Comparison of ENCODE assay signal across 9 mouse cellular contexts in the genomic region with DNA sequence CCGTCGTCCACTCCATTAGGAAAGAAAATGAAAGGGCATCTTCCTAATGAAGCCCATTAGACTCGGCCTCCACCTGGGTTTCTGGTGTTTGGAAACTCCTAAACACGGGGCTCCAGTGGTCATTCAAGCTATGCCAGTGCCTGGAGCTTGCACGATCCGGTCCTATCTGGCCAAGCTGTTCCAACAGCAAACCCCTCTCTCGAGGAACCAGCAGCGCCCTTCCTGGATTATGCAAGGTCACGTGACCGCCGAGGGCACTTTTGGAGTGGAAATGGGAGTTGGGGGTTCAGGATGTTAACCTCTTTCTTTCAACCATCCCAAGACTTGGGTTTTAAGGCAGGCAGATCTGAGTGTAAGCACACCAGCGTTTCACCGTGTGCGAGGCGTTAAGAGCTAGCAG. TPM values are rescaled to one million over a fixed set of nuclear protein-coding genes. Genes with fewer than 3 reads are reported as not detected.
DNase-seq lines count a peak whose midpoint lies in the region; ATAC-seq and TF ChIP-seq lines count a peak whose summit lies in the region.
"Had no signal": no experiment of that assay in that cellular context is flagged by ENCODE, and none has a peak within 500 bp of the region (broad histone marks: within the 10 kb centered on the region; RNA-seq: fewer than 3 reads in every experiment).

No protein-coding gene starts in this region.

- H3K4me3 ChIP-seq in forebrain, embryonic 10.5 days, result peak overlapping the region; percentile 37
- H3K4me3 ChIP-seq in lung, embryonic 14.5 days (ENCODE audit: low read depth, low read length), result peak overlapping the region; percentile 25; the same call in 1 of the 2 replicates

- H3K27ac ChIP-seq in forebrain, embryonic 10.5 days, result peak overlapping the region; percentile 66
- H3K27ac ChIP-seq in lung, embryonic 14.5 days (ENCODE audit: low read depth), result peak overlapping the region; percentile 63; the same call in 1 of the 2 replicates

- H3K27me3 ChIP-seq in forebrain, embryonic 10.5 days (ENCODE audit: poor library complexity, severe bottlenecking), result no peaks in the 10 kb centered on the region
- H3K27me3 ChIP-seq in lung, embryonic 14.5 days (ENCODE audit: insufficient read depth, low read length), result no peaks in the 10 kb centered on the region

- 10% methylated on average over 15 of the region's 15 CpGs for WGBS in forebrain, embryonic 10.5 days
- 12% methylated on average over 15 of the region's 15 CpGs for WGBS in lung, embryonic 14.5 days

- no peaks in the 10 kb centered on the region for H3K9me3 ChIP-seq in forebrain, embryonic 10.5 days
- no peaks in the 10 kb centered on the region for H3K9me3 ChIP-seq in lung, embryonic 14.5 days (ENCODE audit: low read depth, low read length)

- ATAC-seq in lung, embryonic 14.5 days (ENCODE audit: insufficient read depth), result no peak

- no peak for TF ChIP-seq CTCF in lung, embryonic 14.5 days (IDR thresholded peaks at IDR 0.05; ENCODE audit: low read depth)

- peak; percentile 50 to 60 for DNase-seq in cerebellum, postnatal 14 days
- DNase-seq in cerebellum, adult 9-11 months, result no peak
- DNase-seq in forebrain, embryonic 10.5 days (ENCODE audit: extremely low spot score, low spot score), result peak; percentile 52
- DNase-seq in kidney, adult 11 months, result peak; percentile 83
- peak; percentile 62 for DNase-seq in lung, embryonic 14.5 days
- DNase-seq in retina, postnatal 1 day, result peak; percentile 62
- DNase-seq in c-Kit-positive CD71-positive TER-119-positive erythroid progenitor cells, embryonic 14.5 days (ENCODE audit: low spot score), result no peak
- no peak for DNase-seq in gastrocnemius, adult 8-10 months (ENCODE audit: low spot score in 2 of 2)

- H3K9ac ChIP-seq in lung, embryonic 14.5 days, result peak overlapping the region; percentile 2; the same call in 1 of the 2 replicates

- peak overlapping the region; percentile 57 for H3K4me2 ChIP-seq in lung, embryonic 14.5 days

- peaks cover 10% of the 10 kb centered on the region for H3K36me3 ChIP-seq in forebrain, embryonic 10.5 days (replicated peaks)
- H3K36me3 ChIP-seq in lung, embryonic 14.5 days (ENCODE audit: insufficient read depth), result peaks cover 12% of the 10 kb centered on the region; the same call in 1 of the 2 replicates

- H3K4me1 ChIP-seq in forebrain, embryonic 10.5 days, result peaks cover 100% of the 10 kb centered on the region
- H3K4me1 ChIP-seq in lung, embryonic 14.5 days (ENCODE audit: insufficient read depth), result peaks cover 75% of the 10 kb centered on the region

RNA-seq across cellular contexts. Expression of a gene that starts 7.3 kb away (rescaled TPM):
- 55.7 and 61.4 TPM in 2 replicates for polyA plus RNA-seq in forebrain, embryonic 10.5 days (2016; fragmentation: Nextera tagmentation; extraction: Ambion mirVana)
- 174 and 179 TPM in 2 replicates for polyA plus RNA-seq in lung, embryonic 14.5 days (2014; fragmentation: Nextera tagmentation; extraction: Ambion mirVana)
- 1 to 10 TPM in 1 of 4 experiments, under 1 TPM in 3; 0.17 to 1.3 (median 0.62) TPM for total RNA-seq in gastrocnemius, adult 8-10 months (2022)
- total RNA-seq: hematopoietic stem cell, adult 5-6 weeks had no signal

RNA-seq across cellular contexts. Expression of a gene that starts 8.3 kb away (rescaled TPM):
- polyA plus RNA-seq in forebrain, embryonic 10.5 days (2016; fragmentation: Nextera tagmentation; extraction: Ambion mirVana), result 125 and 133 TPM in 2 replicates
- polyA plus RNA-seq in lung, embryonic 14.5 days (2014; fragmentation: Nextera tagmentation; extraction: Ambion mirVana), result 124 and 128 TPM in 2 replicates
- 10 to 100 TPM; 15.9 to 19.6 (median 18.1) TPM for total RNA-seq in gastrocnemius, adult 8-10 months (2022)

Comparison
In these comparisons a context has a peak if more than half of its experiments do, and no peak if none do; other contexts are left out.
1. DNase-seq: peak in cerebellum, postnatal 14 days (2 of 2), forebrain, embryonic 10.5 days (single experiment), kidney, adult 11 months (single experiment), lung, embryonic 14.5 days (single experiment) and retina, postnatal 1 day (single experiment); none in cerebellum, adult 9-11 months (single experiment), c-Kit-positive CD71-positive TER-119-positive erythroid progenitor cells, embryonic 14.5 days (single experiment) and gastrocnemius, adult 8-10 months (0 of 2).